Mouse (Mus musculus): ENCODE data around the gene Stpg2.

GRCm38 (mm10) chr3:139198412-139198811 lies 7.1 kb upstream of the Stpg2 start:
- TF ChIP-seq CTCF (IDR thresholded peaks at IDR 0.05; ENCODE audit: extremely low read depth, insufficient read depth, insufficient read length, insufficient replicate concordance) (no peak), POLR2A (IDR thresholded peaks at IDR 0.05; ENCODE audit: low read depth, low read length) (no peak)
